Mouse (Mus musculus): ENCODE data around the gene Elovl6. TPM values are rescaled to one million over a fixed set of nuclear protein-coding genes. Genes with fewer than 3 reads are reported as not detected.
A peak's percentile ranks its signal among the peaks of the same experiment; 100 is the strongest.

The Elovl6 gene
- polyA plus RNA-seq, 1 experiment from 2014 or later, result 25.0 TPM

GRCm38 (mm10) chr3:129547837-129548435 lies 15.8 kb downstream of the Elovl6 start:
- Histone ChIP-seq H3K9ac (ENCODE audit: low read depth, low read length) (no peak overlapping the region), H3K27ac (replicated peaks; ENCODE audit: low read depth, low read length) (peak overlapping the region; percentile 19; the same call in 1 of the 2 replicates), H3K4me2 (ENCODE audit: low read depth, low read length) (no peak overlapping the region), H3K36me3 (ENCODE audit: control insufficient read depth, insufficient read depth, low read length) (peaks cover 8% of the 10 kb centered on the region; the same call in 1 of the 2 replicates), H3K4me3 (ENCODE audit: low read depth, low read length) (no peak overlapping the region), H3K9me3 (ENCODE audit: control insufficient read depth, low read length) (peaks cover 7% of the 10 kb centered on the region), H3K27me3 (replicated peaks; ENCODE audit: control insufficient read depth, insufficient read depth, low read length) (no peaks in the 10 kb centered on the region), H3K4me1 (ENCODE audit: control insufficient read depth, insufficient read depth, low read length) (peaks cover 8% of the 10 kb centered on the region; the same call in 1 of the 2 replicates)
- WGBS, result 38% methylated on average over 8 of the region's 8 CpGs
- ATAC-seq (ENCODE audit: low read depth), result no peak
- no peak for DNase-seq (ENCODE audit: low spot score)

DNA sequence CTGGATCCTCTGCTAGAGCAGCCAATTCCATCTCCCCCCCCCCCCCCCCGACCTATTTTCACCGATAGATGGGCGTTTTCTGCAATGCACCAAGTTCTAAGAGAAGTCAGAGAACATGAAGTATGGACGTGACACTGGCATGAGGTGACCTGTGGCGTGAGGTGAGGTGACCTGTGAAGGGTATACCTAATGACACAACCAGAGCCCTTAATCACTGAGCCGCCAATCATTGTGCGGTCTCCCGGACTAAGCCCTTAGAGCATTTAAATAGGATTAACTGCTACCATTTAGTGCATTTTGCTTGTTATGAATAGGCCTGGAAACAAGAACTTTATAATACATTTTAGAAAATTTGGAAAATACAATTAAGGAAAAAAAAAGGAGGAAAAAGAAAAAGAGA lies 16.6 kb downstream of the Elovl6 start:
- no peak overlapping the region for H3K4me3 ChIP-seq (ENCODE audit: low read depth, low read length)
- no peaks in the 10 kb centered on the region for H3K27me3 ChIP-seq (replicated peaks; ENCODE audit: control insufficient read depth, insufficient read depth, low read length)
- no peak overlapping the region for H3K27ac ChIP-seq (replicated peaks; ENCODE audit: low read depth, low read length)
- H3K9me3 ChIP-seq (ENCODE audit: control insufficient read depth, low read length), result no peaks in the 10 kb centered on the region
- ATAC-seq (ENCODE audit: low read depth) (no peak), DNase-seq (ENCODE audit: low spot score) (no peak)
- no peak overlapping the region for H3K4me2 ChIP-seq (ENCODE audit: low read depth, low read length)
- H3K36me3 ChIP-seq (ENCODE audit: control insufficient read depth, insufficient read depth, low read length), result 0 out of 2 replicates have a peak, but pooled peaks cover under 1% of the 10 kb centered on the region
- 69% methylated on average over 7 of the region's 8 CpGs for WGBS
- H3K9ac ChIP-seq (ENCODE audit: low read depth, low read length), result no peak overlapping the region
- H3K4me1 ChIP-seq (ENCODE audit: control insufficient read depth, insufficient read depth, low read length), result peaks cover 8% of the 10 kb centered on the region; the same call in 1 of the 2 replicates

DNA sequence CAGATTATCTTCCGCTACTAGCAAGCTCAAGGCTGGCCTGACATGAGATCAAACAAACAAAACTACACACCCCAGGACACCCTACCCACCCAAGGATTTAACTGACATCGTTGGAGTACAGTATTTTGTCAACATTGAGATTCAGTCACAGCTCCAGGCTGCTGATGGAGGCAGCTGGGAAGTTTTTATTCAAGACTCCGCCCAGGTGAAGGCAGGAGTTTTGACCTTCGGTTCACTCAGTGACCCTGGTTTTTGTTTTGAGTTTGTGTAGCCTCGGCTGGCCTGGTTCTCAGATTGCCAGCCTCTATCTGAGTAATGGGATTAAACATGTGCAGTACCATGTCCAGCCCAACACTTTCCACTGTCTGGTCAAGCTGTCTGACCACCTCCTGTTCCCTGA lies 17.4 kb downstream of the Elovl6 start:
- Histone ChIP-seq H3K4me3 (ENCODE audit: low read depth, low read length) (no peak overlapping the region), H3K9ac (ENCODE audit: low read depth, low read length) (no peak overlapping the region), H3K27ac (replicated peaks; ENCODE audit: low read depth, low read length) (no peak overlapping the region), H3K9me3 (ENCODE audit: control insufficient read depth, low read length) (no peaks in the 10 kb centered on the region), H3K4me2 (ENCODE audit: low read depth, low read length) (no peak overlapping the region), H3K4me1 (ENCODE audit: control insufficient read depth, insufficient read depth, low read length) (peaks cover 8% of the 10 kb centered on the region; the same call in 1 of the 2 replicates), H3K27me3 (replicated peaks; ENCODE audit: control insufficient read depth, insufficient read depth, low read length) (no peaks in the 10 kb centered on the region), H3K36me3 (ENCODE audit: control insufficient read depth, insufficient read depth, low read length) (no peaks in the 10 kb centered on the region)
- 41% methylated on average over 5 of the region's 5 CpGs for WGBS
- no peak for DNase-seq (ENCODE audit: low spot score)
- no peak for ATAC-seq (ENCODE audit: low read depth)

DNA sequence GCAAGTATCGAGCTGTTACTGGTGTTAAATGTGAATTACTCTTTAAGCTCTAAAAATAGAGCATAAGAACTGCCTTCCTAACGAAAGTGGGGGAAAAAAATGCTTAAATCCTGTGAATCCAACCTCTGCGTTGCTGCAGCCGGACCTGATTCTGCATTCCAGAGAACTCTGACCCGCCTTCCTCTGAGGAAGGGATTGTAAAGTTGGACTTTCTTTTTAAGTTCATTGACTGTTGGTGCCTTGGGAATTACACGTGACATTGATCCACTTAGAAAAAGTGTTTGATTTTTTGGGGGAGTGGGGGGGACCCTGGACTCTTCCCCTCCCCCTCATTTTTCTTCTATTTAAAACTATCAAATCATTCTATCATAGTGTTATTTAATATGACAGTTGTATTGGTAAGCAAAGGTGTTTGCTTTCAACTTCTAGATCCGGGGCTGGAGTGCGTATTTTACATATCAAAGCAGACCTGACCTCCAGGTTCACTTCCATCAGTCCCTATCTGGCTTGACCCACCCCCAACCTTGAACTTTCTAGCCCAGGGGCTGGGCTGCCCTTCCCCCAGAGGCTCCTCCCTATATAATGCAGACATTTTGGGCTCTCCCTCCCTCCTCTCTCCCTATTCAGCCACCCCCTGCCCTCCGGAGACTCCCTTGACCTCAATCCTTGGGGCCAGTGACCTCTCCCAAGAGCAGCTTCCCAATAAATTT lies 19.6 kb downstream of the Elovl6 start:
- 31% methylated on average over 9 of the region's 9 CpGs for WGBS

GRCm38 (mm10) chr3:129552370-129552769 lies 20.2 kb downstream of the Elovl6 start:
- Histone ChIP-seq H3K36me3 (ENCODE audit: control insufficient read depth, insufficient read depth, low read length) (no peaks in the 10 kb centered on the region), H3K27me3 (replicated peaks; ENCODE audit: control insufficient read depth, insufficient read depth, low read length) (no peaks in the 10 kb centered on the region), H3K9me3 (ENCODE audit: control insufficient read depth, low read length) (no peaks in the 10 kb centered on the region), H3K4me3 (ENCODE audit: low read depth, low read length) (no peak overlapping the region), H3K4me2 (ENCODE audit: low read depth, low read length) (no peak overlapping the region), H3K4me1 (ENCODE audit: control insufficient read depth, insufficient read depth, low read length) (0 out of 2 replicates have a peak, but pooled peaks cover 3% of the 10 kb centered on the region), H3K9ac (ENCODE audit: low read depth, low read length) (no peak overlapping the region), H3K27ac (replicated peaks; ENCODE audit: low read depth, low read length) (no peak overlapping the region)
- ATAC-seq (ENCODE audit: low read depth) (no peak), DNase-seq (ENCODE audit: low spot score) (no peak)
- WGBS, result 64% methylated on average over 6 of the region's 6 CpGs

More for the DNA sequence above, 19.6 kb downstream of the Elovl6 start:
- Histone ChIP-seq H3K27ac (replicated peaks; ENCODE audit: low read depth, low read length) (no peak overlapping the region), H3K9me3 (ENCODE audit: control insufficient read depth, low read length) (no peaks in the 10 kb centered on the region), H3K36me3 (ENCODE audit: control insufficient read depth, insufficient read depth, low read length) (no peaks in the 10 kb centered on the region), H3K4me3 (ENCODE audit: low read depth, low read length) (no peak overlapping the region), H3K9ac (ENCODE audit: low read depth, low read length) (no peak overlapping the region), H3K4me1 (ENCODE audit: control insufficient read depth, insufficient read depth, low read length) (0 out of 2 replicates have a peak, but pooled peaks cover 3% of the 10 kb centered on the region), H3K27me3 (replicated peaks; ENCODE audit: control insufficient read depth, insufficient read depth, low read length) (no peaks in the 10 kb centered on the region), H3K4me2 (ENCODE audit: low read depth, low read length) (no peak overlapping the region)
- DNase-seq (ENCODE audit: low spot score) (no peak), ATAC-seq (ENCODE audit: low read depth) (no peak)

DNA sequence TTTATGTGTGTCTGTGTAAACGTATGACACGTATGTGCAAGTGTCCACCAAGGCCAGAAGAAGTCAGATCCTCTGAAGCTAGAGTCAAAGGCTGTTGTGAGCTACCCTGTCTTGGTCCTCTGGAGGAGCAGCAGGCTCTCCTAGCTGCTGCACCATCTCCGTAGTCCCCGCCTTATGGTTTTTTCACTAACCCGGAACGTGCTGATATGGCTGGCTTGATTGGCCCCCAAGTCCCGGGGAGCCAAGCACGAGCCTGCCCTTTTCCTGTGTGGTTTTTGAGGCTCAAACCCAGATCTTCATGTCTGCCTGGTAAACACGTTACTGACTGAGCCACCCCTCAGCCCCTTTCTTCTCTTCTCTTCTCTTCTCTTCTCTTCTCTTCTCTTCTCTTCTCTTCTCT lies 21.0 kb downstream of the Elovl6 start:
- H3K4me1 ChIP-seq (ENCODE audit: control insufficient read depth, insufficient read depth, low read length), result no peaks in the 10 kb centered on the region
- WGBS, result 69% methylated on average over 9 of the region's 9 CpGs
- no peak for DNase-seq (ENCODE audit: low spot score)
- H3K4me2 ChIP-seq (ENCODE audit: low read depth, low read length), result no peak overlapping the region
- H3K4me3 ChIP-seq (ENCODE audit: low read depth, low read length), result no peak overlapping the region
- H3K9ac ChIP-seq (ENCODE audit: low read depth, low read length), result no peak overlapping the region
- ATAC-seq (ENCODE audit: low read depth), result no peak
- H3K36me3 ChIP-seq (ENCODE audit: control insufficient read depth, insufficient read depth, low read length), result no peaks in the 10 kb centered on the region
- H3K27ac ChIP-seq (replicated peaks; ENCODE audit: low read depth, low read length), result no peak overlapping the region
- H3K9me3 ChIP-seq (ENCODE audit: control insufficient read depth, low read length), result no peaks in the 10 kb centered on the region
- no peaks in the 10 kb centered on the region for H3K27me3 ChIP-seq (replicated peaks; ENCODE audit: control insufficient read depth, insufficient read depth, low read length)

GRCm38 (mm10) chr3:129553661-129554060 lies 21.5 kb downstream of the Elovl6 start:
- WGBS, result 87% methylated on average over 10 of the region's 10 CpGs
- Histone ChIP-seq H3K9ac (ENCODE audit: low read depth, low read length) (no peak overlapping the region), H3K27me3 (replicated peaks; ENCODE audit: control insufficient read depth, insufficient read depth, low read length) (no peaks in the 10 kb centered on the region), H3K27ac (replicated peaks; ENCODE audit: low read depth, low read length) (no peak overlapping the region), H3K36me3 (ENCODE audit: control insufficient read depth, insufficient read depth, low read length) (no peaks in the 10 kb centered on the region), H3K4me2 (ENCODE audit: low read depth, low read length) (no peak overlapping the region), H3K4me3 (ENCODE audit: low read depth, low read length) (no peak overlapping the region), H3K4me1 (ENCODE audit: control insufficient read depth, insufficient read depth, low read length) (no peaks in the 10 kb centered on the region), H3K9me3 (ENCODE audit: control insufficient read depth, low read length) (no peaks in the 10 kb centered on the region)
- no peak for DNase-seq (ENCODE audit: low spot score)
- ATAC-seq (ENCODE audit: low read depth), result no peak

GRCm38 (mm10) chr3:129554436-129554835 lies 22.3 kb downstream of the Elovl6 start:
- no peaks in the 10 kb centered on the region for H3K9me3 ChIP-seq (ENCODE audit: control insufficient read depth, low read length)
- no peaks in the 10 kb centered on the region for H3K36me3 ChIP-seq (ENCODE audit: control insufficient read depth, insufficient read depth, low read length)
- H3K9ac ChIP-seq (ENCODE audit: low read depth, low read length), result no peak overlapping the region
- WGBS, result 84% methylated on average over 4 of the region's 4 CpGs
- no peak overlapping the region for H3K27ac ChIP-seq (replicated peaks; ENCODE audit: low read depth, low read length)
- no peak overlapping the region for H3K4me3 ChIP-seq (ENCODE audit: low read depth, low read length)
- H3K27me3 ChIP-seq (replicated peaks; ENCODE audit: control insufficient read depth, insufficient read depth, low read length), result no peaks in the 10 kb centered on the region
- no peak for ATAC-seq (ENCODE audit: low read depth)
- no peaks in the 10 kb centered on the region for H3K4me1 ChIP-seq (ENCODE audit: control insufficient read depth, insufficient read depth, low read length)
- DNase-seq (ENCODE audit: low spot score), result no peak
- no peak overlapping the region for H3K4me2 ChIP-seq (ENCODE audit: low read depth, low read length)

Data from embryonic facial prominence, embryonic 14.5 days (tissue).